Mouse (Mus musculus): ENCODE measurements around the gene Mosmo.

- TF ChIP-seq CEBPB (IDR thresholded peaks at IDR 0.05; ENCODE audit: insufficient read depth, poor library complexity, severe bottlenecking) (no peak), MAX (IDR thresholded peaks at IDR 0.05; ENCODE audit: low read depth) (no peak), USF1 (IDR thresholded peaks at IDR 0.05; ENCODE audit: low read depth) (no peak), POLR2A (IDR thresholded peaks at IDR 0.05; ENCODE audit: insufficient read length, low read depth) (no peak)
These were observed 4.6 kb downstream of the Mosmo start for GRCm38 (mm10) chr7:120682002-120682401.
